Mouse (Mus musculus) neural tube, embryonic 10.5 days (tissue): ENCODE results near the gene St3gal2.
"Not testable (repeated sequence)": the region's sequence is repeated elsewhere in the genome, so short reads cannot be mapped to it uniquely, and the experiment has no call there.

Experiments
- DNase-seq: peaks from one replicate; pipeline ENCODE4 v3.0.0-alpha.2; 2017; ENCODE audit warnings: low spot score; ENCODE audit errors: extremely low spot score

Gene St3gal2

GRCm38 (mm10) chr8:110990017-110990416 lies 70.3 kb downstream of the St3gal2 start:
- no peak for DNase-seq

- DNase-seq: no peak
These were observed 77.1 kb downstream of the St3gal2 start for GRCm38 (mm10) chr8:110996641-110997430.

- DNase-seq: peak; percentile 84
These were observed 78.1 kb downstream of the St3gal2 start, which contains the start of gene Ddx19a for GRCm38 (mm10) chr8:110997547-110998531. TSS of gene Ddx19a (minus strand) at chr8:110997800.

GRCm38 (mm10) chr8:111010230-111010991 lies 90.7 kb downstream of the St3gal2 start:
- DNase-seq: not testable (repeated sequence)
